Mouse (Mus musculus): ENCODE measurements around the gene Gucd1. TPM values are rescaled to one million over a fixed set of nuclear protein-coding genes. Genes with fewer than 3 reads are reported as not detected.

The Gucd1 gene
- total and polyA plus RNA-seq, 2 experiments from 2014 or later, result 28.0 to 113 TPM

DNA sequence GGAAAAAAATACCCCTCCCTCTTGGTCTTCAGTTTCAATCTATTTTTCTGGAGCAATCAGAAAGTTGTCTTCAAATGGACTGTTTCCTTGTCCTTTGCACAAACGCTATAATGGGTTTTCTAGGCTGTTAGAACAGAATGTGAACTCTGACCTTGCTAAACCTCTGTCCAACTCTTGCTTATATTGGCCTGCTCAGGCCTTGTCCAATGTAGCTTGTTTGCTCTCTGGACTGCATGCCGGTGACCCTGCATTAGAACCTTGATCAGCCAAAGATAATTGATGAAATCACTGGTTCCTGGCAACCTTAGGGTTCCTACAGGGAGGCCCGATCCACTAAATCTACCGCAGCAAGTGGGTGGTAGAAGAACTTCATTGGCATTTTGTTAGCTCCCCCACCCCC lies 110.0 kb downstream of the Gucd1 start:
- Histone ChIP-seq H3K4me3 (ENCODE audit: low read depth, low read length) (no peak overlapping the region), H3K27ac (ENCODE audit: low read depth) (no peak overlapping the region), H3K4me2 (ENCODE audit: low read depth, low read length) (no peak overlapping the region), H3K4me1 (ENCODE audit: control insufficient read depth, insufficient read depth) (peaks cover 4% of the 10 kb centered on the region), H3K36me3 (replicated peaks; ENCODE audit: control insufficient read depth, insufficient read depth, low read length) (no peaks in the 10 kb centered on the region), H3K9me3 (replicated peaks; ENCODE audit: control insufficient read depth, low read length) (no peaks in the 10 kb centered on the region), H3K9ac (replicated peaks; ENCODE audit: low read depth, low read length) (no peak overlapping the region), H3K27me3 (ENCODE audit: control insufficient read depth, insufficient read depth, low read length) (no peaks in the 10 kb centered on the region)
- 79% methylated on average over 4 of the region's 4 CpGs for WGBS
- no peak for ATAC-seq (ENCODE audit: insufficient read depth, low read depth)
- TF ChIP-seq EP300 (IDR thresholded peaks at IDR 0.05; ENCODE audit: low read depth), result no peak
- TF ChIP-seq CTCF (IDR thresholded peaks at IDR 0.05; ENCODE audit: low read depth), result no peak
- no peak for DNase-seq (ENCODE audit: low spot score)

DNA sequence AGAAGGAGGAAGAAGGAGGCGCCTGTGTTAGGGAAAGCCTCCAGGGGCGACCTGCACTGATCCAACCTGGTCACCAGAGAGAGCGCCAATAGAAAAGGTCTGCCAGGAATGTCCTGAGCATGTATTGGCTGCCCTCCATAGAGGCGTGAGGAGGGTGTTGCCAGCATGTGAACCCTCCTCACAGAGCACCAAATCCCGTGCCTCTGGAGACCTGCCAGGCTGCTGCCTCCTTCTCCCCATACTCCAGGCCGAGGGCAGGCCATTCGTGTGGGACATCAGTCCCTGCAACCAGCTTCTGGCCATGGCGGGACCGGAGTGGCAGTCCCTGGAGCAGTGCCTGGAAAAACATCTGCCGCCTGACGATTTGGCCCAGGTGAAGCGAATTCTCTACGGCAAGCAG lies 111.0 kb downstream of the Gucd1 start:
- DNase-seq (ENCODE audit: low spot score) (peak; percentile 32), ATAC-seq (ENCODE audit: insufficient read depth, low read depth) (peak; percentile 84)

DNA sequence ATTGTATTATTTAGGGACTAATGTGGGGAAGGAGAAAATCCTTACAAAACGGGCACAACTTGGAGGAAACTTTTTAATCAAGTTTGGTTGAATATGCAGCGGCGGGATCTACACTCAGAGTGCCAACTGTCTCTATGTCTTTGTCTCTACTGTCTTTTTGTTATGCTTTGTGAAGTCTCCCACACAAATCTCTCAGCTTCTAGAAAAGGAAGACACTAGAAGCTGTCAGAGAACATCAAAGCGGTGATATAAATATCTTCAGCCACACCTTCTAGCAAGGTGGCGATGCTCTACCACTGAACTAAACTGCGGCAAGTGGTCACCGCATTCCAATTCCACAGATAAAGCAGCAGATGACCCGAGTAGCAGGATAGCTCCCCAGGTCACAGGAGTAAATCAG lies 111.9 kb downstream of the Gucd1 start:
- H3K4me2 ChIP-seq (ENCODE audit: low read depth, low read length), result no peak overlapping the region
- no peaks in the 10 kb centered on the region for H3K27me3 ChIP-seq (ENCODE audit: control insufficient read depth, insufficient read depth, low read length)
- no peak overlapping the region for H3K4me3 ChIP-seq (ENCODE audit: low read depth, low read length)
- DNase-seq (ENCODE audit: low spot score), result no peak
- H3K4me1 ChIP-seq (ENCODE audit: control insufficient read depth, insufficient read depth), result peaks cover 4% of the 10 kb centered on the region
- TF ChIP-seq CTCF (IDR thresholded peaks at IDR 0.05; ENCODE audit: low read depth), result no peak
- no peak for TF ChIP-seq EP300 (IDR thresholded peaks at IDR 0.05; ENCODE audit: low read depth)
- 63% methylated on average over 8 of the region's 8 CpGs for WGBS
- no peak for ATAC-seq (ENCODE audit: insufficient read depth, low read depth)
- H3K36me3 ChIP-seq (replicated peaks; ENCODE audit: control insufficient read depth, insufficient read depth, low read length), result no peaks in the 10 kb centered on the region
- no peak overlapping the region for H3K9ac ChIP-seq (replicated peaks; ENCODE audit: low read depth, low read length)
- no peaks in the 10 kb centered on the region for H3K9me3 ChIP-seq (replicated peaks; ENCODE audit: control insufficient read depth, low read length)
- no peak overlapping the region for H3K27ac ChIP-seq (ENCODE audit: low read depth)

More for the DNA sequence above, 111.0 kb downstream of the Gucd1 start:
- peaks cover 4% of the 10 kb centered on the region for H3K4me1 ChIP-seq (ENCODE audit: control insufficient read depth, insufficient read depth)
- no peak overlapping the region for H3K27ac ChIP-seq (ENCODE audit: low read depth)
- H3K9ac ChIP-seq (replicated peaks; ENCODE audit: low read depth, low read length), result no peak overlapping the region
- H3K9me3 ChIP-seq (replicated peaks; ENCODE audit: control insufficient read depth, low read length), result no peaks in the 10 kb centered on the region
- no peak overlapping the region for H3K4me3 ChIP-seq (ENCODE audit: low read depth, low read length)
- TF ChIP-seq CTCF (IDR thresholded peaks at IDR 0.05; ENCODE audit: low read depth) (no peak), EP300 (IDR thresholded peaks at IDR 0.05; ENCODE audit: low read depth) (no peak)
- WGBS, result 29% methylated on average over 13 of the region's 13 CpGs
- H3K4me2 ChIP-seq (ENCODE audit: low read depth, low read length), result peak overlapping the region; percentile 27
- no peaks in the 10 kb centered on the region for H3K36me3 ChIP-seq (replicated peaks; ENCODE audit: control insufficient read depth, insufficient read depth, low read length)
- H3K27me3 ChIP-seq (ENCODE audit: control insufficient read depth, insufficient read depth, low read length), result no peaks in the 10 kb centered on the region

DNA sequence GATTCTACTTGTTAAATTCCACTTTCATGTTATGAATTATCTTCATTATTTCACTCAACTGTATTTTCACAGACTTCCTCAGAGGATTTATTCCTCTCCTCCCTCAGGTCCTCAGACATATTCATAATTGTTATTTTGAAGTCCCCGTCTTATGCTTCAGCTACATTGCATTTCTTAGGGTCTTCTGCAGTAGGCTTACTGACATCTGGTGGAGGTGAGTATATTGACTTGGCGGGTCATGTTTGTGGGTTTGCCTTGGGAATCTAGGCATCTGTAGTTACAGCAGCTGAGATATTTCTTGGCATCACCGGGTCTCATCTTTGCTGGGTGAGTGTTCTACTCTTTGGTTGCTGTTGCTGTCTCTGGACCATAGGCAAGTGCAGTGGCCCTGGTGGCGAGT lies 116.8 kb downstream of the Gucd1 start, which contains the start of gene Upb1:
Gene Upb1 (plus strand): TSS at position 158 of the 400 bp plus-strand sequence.
- 68% methylated on average over 4 of the region's 4 CpGs for WGBS
- H3K4me2 ChIP-seq (ENCODE audit: low read depth, low read length), result no peak within 1 kb of the TSS
- no peak within 1 kb of the TSS for H3K9ac ChIP-seq (replicated peaks; ENCODE audit: low read depth, low read length)
- H3K27ac ChIP-seq (ENCODE audit: low read depth), result no peak within 1 kb of the TSS
- H3K27me3 ChIP-seq (ENCODE audit: control insufficient read depth, insufficient read depth, low read length), result no peaks in the 10 kb centered on the region
- DNase-seq (ENCODE audit: low spot score), result no peak
- ATAC-seq (ENCODE audit: insufficient read depth, low read depth), result no peak
- H3K36me3 ChIP-seq (replicated peaks; ENCODE audit: control insufficient read depth, insufficient read depth, low read length), result no peaks in the 10 kb centered on the region
- no peaks in the 10 kb centered on the region for H3K9me3 ChIP-seq (replicated peaks; ENCODE audit: control insufficient read depth, low read length)
- TF ChIP-seq CTCF (IDR thresholded peaks at IDR 0.05; ENCODE audit: low read depth) (peak; percentile 58), EP300 (IDR thresholded peaks at IDR 0.05; ENCODE audit: low read depth) (no peak)
- H3K4me1 ChIP-seq (ENCODE audit: control insufficient read depth, insufficient read depth), result no peaks in the 10 kb centered on the region
- no peak within 1 kb of the TSS for H3K4me3 ChIP-seq (ENCODE audit: low read depth, low read length)

DNA sequence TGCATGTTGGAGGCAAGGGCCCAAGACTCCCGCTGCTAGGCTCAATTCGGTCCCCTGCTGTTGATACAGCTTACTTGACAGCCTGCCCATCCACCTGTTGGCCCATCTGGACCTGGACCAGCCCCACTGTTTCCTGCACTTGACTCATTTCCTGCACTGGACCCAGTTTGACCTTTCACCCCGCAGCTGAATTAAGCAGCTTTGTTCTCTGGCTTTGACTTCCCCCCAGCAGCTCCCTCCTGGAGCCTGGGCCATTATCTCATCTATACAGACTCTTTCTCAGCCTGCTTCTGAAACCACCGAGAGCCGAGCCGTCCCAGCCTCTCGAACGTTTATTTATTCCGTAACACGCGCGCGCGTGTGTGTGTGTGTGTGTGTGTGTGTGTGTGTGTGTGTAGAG lies 120.8 kb downstream of the Gucd1 start:
- Histone ChIP-seq H3K9me3 (replicated peaks; ENCODE audit: control insufficient read depth, low read length) (no peaks in the 10 kb centered on the region), H3K4me1 (ENCODE audit: control insufficient read depth, insufficient read depth) (no peaks in the 10 kb centered on the region), H3K27me3 (ENCODE audit: control insufficient read depth, insufficient read depth, low read length) (no peaks in the 10 kb centered on the region), H3K9ac (replicated peaks; ENCODE audit: low read depth, low read length) (no peak overlapping the region), H3K36me3 (replicated peaks; ENCODE audit: control insufficient read depth, insufficient read depth, low read length) (no peaks in the 10 kb centered on the region), H3K27ac (ENCODE audit: low read depth) (0 out of 2 replicates have a peak overlapping the region, but pooled peaks have one; percentile 26), H3K4me2 (ENCODE audit: low read depth, low read length) (peak overlapping the region; percentile 16), H3K4me3 (ENCODE audit: low read depth, low read length) (no peak overlapping the region)
- 35% methylated on average over 14 of the region's 14 CpGs for WGBS
- ATAC-seq (ENCODE audit: insufficient read depth, low read depth) (peak; percentile 73), DNase-seq (ENCODE audit: low spot score) (peak; percentile 39)
- TF ChIP-seq EP300 (IDR thresholded peaks at IDR 0.05; ENCODE audit: low read depth) (peak; percentile 40; the same call in 1 of the 2 replicates), CTCF (IDR thresholded peaks at IDR 0.05; ENCODE audit: low read depth) (no peak)

DNA sequence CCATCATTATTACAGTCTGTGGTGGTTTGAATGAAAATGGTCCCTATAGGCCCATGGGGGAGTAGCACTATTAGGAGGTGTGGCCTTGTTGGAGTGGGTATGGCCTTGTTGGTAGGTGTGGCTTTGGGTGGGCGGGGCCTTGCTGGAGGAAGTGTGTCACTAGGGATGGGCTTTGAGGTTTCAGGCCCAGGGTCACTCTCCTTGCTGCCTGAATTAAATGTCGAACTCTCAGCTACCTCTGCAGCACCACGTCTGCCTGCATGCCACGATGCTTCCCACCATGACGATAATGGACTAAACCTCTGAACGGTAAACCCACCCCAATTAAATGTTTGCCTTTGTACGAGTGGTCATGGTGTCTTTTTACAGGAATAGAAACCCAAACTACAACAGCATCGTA lies 123.0 kb downstream of the Gucd1 start:
- 83% methylated on average over 8 of the region's 8 CpGs for WGBS
- TF ChIP-seq EP300 (IDR thresholded peaks at IDR 0.05; ENCODE audit: low read depth), result no peak
- no peak for TF ChIP-seq CTCF (IDR thresholded peaks at IDR 0.05; ENCODE audit: low read depth)
- H3K9me3 ChIP-seq (replicated peaks; ENCODE audit: control insufficient read depth, low read length), result no peaks in the 10 kb centered on the region
- no peak for ATAC-seq (ENCODE audit: insufficient read depth, low read depth)
- no peak overlapping the region for H3K27ac ChIP-seq (ENCODE audit: low read depth)
- no peak overlapping the region for H3K4me3 ChIP-seq (ENCODE audit: low read depth, low read length)
- no peak for DNase-seq (ENCODE audit: low spot score)
- H3K36me3 ChIP-seq (replicated peaks; ENCODE audit: control insufficient read depth, insufficient read depth, low read length), result no peaks in the 10 kb centered on the region
- H3K4me2 ChIP-seq (ENCODE audit: low read depth, low read length), result no peak overlapping the region
- H3K9ac ChIP-seq (replicated peaks; ENCODE audit: low read depth, low read length), result no peak overlapping the region
- H3K27me3 ChIP-seq (ENCODE audit: control insufficient read depth, insufficient read depth, low read length), result no peaks in the 10 kb centered on the region
- H3K4me1 ChIP-seq (ENCODE audit: control insufficient read depth, insufficient read depth), result no peaks in the 10 kb centered on the region

Measured in heart, postnatal 0 days (tissue).